Mouse (Mus musculus) embryonic fibroblast, embryonic 13.5 days (primary cell): ENCODE results near the gene Atp1a3.

Experiments
- CTCF ChIP-seq: IDR thresholded peaks from 2 replicates; pipeline ENCODE4 v1.5.1; 2011; ENCODE audit warnings: mild to moderate bottlenecking, control low read depth, low read length, moderate library complexity, borderline replicate concordance; ENCODE audit not compliant: insufficient read depth
- POLR2A ChIP-seq: IDR thresholded peaks from 2 replicates; pipeline ENCODE4 v1.6.1; 2011; ENCODE audit warnings: low read depth, mild to moderate bottlenecking, control low read depth, low read length, moderate library complexity

DNA sequence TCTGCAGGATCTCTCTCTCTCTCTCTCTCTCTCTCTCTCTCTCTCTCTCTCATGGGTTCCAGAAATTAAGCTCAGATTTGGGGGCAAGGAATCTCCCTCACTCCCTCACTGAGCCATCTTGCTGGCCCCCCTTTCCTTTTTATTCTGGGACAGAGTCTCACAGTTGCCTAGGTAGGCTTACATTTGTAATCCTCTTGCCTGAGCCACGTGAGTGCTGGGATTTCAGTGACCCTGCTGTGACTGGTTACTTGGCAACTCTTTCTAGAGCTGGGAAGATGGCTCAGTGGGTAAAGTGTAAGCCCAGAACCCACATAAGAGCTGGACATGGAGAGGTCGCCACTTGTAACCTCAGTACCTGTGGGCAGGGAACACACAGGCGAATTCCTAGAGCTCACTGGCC is 25.8 kb upstream of the Atp1a3 start:
- TF ChIP-seq POLR2A = no peak
- TF ChIP-seq CTCF = no peak
